Mouse (Mus musculus): ENCODE results near the gene Icos.

The Icos gene

DNA sequence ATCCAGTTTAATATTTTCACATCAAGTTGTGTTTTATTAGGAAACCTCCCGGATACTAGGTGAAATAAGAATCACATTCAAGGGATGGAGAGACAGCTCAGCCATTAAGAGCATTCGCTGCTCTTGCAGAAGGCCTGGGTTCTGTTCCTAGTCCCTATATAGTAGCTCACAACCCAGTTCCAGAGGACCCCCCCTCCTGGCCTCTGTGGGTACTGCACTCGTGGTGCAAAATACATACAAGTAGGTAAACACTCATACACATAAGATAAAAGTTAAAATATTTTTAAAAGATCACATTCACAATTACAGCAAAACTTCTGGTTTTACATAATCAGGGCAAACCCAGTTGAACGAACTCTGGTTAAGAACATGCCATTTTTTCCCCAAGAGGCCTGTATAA is 15.6 kb upstream of the Icos start:
- DNase-seq (ENCODE audit: low spot score): no peak

DNA sequence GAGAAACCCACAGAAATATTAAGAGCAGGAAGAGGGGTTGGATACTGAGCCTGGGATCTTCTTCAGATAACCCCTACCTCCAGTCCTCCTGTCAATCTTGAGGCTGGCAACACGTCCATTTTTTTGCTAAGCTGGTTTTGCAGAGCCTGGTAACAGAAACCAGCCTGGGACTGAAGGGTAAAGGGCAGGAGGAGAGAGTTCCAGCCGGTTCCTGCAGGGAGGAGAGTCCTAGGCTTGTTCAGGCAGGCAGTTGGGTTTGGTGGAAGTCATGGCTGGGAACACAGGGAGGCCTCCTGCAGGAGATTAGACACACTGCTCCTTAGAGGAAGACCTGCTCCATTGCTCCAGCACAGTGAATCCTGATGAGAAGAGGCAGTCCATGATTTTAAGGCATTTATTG is 10.2 kb upstream of the Icos start:
- DNase-seq (ENCODE audit: low spot score): no peak

DNA sequence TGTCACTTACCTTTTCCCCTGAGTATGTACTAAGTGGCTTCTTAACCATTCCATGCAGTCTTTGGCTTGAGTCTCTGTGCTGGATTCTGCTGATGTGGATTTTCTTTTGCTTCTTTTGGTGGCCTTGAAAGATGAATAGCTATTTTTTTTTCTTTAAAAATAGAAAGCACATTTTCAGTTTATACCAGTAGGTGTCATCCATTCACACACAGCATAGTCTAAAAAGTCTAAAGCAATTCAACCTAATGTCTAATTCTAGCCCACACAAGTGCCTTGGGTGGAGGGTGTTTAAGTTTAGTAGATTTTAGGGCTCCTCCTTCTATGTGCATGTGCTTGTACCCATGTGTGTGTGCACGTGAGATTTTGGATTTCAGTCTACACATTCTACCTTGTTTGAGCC is 6.9 kb upstream of the Icos start:
- no peak for DNase-seq (ENCODE audit: low spot score)

DNA sequence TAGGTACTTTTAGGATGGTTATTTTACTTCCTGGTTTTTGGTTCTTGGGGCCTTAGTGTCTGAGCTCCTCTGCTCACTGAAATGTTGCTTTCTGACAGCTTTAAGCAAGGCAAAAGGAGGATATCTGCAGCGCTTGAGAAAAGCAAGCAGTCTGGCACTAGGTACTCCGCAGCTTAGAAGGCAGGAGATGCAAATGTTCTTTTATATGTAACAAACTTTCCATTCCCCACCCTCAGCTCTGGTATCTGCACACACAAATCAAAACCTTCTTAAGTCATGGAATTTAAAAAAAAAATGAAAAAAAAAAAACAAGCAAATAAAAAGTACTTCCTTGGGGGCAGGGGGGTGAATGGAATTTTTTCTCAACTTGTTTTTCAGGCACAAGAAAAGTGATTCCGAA is 3.5 kb upstream of the Icos start:
- DNase-seq (ENCODE audit: low spot score): no peak

DNA sequence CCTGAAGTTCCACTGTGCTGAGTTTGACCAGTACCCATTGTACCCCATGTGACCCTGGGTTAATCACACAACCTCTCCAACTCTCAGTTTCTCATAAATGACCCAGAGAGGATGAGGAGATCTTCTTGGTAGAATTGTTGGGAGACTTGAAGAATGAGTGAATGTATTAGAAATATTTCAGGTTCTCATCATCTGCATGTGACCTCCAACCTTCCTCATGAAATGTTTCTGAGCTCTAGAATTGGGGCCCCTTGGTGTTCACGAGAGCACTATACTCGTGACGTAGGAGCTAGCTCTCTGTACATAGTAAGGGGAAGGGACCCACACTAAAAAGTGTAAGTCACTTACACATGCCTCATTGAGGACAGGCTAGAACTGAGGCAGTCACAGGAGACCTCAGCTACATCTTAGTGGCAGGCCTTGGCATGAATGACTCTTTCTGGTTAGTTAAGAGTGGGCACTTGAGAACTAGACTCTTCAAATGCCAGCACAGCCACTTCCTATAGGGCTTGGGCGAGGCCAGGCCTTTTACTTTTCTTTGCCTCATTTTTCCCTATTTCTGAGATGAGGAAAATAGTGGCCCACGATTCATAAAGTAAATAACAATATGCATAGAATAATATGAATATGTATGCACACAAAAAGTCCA is 2.0 kb upstream of the Icos start:
- DNase-seq (ENCODE audit: low spot score): no peak

DNA sequence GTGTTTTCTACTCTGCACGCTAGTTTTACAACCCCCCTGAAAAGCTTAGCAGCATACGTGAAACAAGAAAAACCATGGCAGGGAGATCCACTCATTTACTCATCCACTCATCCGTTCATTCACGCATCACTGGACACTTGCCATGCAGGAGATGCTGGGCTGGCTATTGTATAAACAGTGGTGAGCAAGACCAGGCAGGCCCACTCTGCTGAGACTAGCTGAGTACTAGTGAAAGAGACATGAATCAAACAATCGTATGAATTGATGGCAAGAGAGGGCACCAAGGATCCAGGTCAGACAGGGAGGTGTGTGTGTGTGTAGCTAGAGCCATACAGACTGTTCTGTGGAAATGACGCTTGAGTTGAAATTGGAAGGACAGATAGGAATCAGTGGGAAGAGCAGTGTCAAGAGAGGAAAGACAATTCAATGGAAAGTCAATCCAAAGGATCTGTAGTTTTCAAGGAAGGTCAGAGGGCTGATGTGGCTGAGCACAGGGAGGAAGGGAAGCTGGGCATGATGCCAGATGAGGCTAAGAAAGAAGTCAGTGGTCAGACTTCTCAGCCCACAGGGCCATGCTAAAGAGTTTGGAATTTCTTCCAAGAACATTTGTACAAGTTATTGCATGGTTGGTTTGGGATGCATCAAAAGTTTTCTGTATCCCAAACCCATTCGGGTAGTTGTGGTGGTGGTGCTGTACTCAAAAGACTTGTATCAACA is 1.6 kb downstream of the Icos start:
- no peak for DNase-seq (ENCODE audit: low spot score)

DNA sequence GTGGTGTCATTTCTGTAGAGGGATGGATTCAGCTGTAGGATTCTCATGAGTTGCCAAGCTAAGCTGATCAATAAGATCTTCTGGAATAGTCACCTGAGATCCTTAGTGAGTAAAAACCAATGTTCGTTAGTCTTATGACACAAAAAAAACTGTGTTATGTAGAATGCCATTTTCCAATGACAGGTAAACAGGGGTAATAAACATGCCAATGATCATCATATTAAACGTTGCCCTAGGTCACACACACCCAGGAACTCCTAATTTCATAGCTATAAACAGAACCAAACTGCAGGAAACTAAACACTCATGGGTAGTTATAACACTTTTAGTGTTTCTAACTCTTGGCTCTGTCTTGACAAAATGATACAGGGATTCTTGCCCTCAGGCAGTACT is 2.1 kb downstream of the Icos start:
- no peak for DNase-seq (ENCODE audit: low spot score)

DNA sequence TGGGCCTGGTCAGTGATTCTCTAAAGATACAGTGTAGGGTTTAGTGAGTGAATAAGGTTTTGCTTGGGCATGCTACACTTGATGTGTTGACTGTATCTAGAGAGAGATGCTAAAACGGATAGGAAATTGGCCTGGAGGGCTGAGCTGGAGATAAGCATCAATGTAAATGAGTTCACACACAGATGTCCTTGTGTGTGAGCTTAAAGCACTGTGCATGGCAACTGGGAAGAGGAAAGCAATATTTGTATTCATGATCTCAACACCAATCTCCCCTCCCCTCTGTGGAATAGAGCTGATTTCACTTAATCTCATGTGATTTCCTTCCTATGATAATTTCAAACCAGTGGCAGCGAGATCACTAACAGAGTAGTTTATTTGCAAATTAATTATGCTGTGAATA is 7.3 kb downstream of the Icos start:
- no peak for DNase-seq (ENCODE audit: low spot score)

DNA sequence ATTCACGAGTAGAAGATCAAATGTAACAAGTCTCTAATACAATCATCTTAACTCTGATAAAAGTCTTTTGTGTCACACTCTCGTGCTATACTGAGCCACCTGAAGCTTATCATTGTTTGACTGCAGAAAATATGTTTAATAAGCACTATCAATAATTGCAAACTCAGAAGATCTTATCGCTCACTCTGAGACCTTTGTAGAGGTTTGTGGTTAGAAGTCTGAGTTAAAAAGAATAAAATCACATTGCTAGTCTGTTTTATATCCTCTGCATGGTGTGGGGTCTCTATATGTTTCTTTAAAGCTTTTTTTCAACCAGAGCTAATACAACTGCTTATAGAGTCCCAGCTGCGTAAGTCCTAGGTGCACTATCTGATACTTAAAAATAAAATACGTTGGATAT is 8.4 kb downstream of the Icos start:
- no peak for DNase-seq (ENCODE audit: low spot score)

DNA sequence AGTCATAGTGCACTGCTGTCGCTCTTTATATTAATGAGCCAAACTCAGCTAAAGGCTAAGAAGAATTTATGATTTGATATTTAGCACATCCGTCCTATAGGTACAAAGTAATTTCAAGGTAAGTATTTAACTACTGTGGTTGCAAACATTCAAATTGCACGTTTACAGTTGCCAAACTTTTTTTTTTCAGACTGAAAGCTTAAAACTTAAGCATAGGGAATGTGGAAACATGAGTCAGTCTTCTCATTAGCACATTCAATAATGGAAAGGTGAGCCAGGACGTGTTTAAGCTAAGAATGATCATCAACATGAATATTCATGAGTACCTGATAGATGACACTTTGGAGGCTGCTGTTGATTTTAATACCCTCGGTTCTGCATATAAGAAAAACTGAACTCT is 11.4 kb downstream of the Icos start:
- DNase-seq (ENCODE audit: low spot score): no peak

DNA sequence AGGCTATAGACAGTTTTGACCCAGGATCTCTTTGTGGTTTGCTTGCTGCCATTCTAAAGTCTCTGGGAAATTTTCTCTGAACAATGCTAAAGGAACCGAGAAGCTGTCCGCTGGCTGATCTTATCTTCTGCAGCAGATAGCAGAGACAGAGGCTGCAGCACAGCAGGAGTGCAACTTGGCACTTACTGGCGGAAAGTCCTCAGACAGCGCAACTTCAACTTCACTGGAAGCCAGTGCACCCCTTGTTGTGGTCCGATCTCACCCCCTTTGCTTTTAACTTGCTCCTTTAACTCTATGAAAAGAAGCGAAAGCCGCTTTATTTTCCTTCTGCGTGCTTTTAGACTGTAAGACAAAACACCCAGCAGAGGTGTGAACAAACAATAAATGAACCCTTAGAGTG is 12.6 kb downstream of the Icos start:
- no peak for DNase-seq (ENCODE audit: low spot score)

DNA sequence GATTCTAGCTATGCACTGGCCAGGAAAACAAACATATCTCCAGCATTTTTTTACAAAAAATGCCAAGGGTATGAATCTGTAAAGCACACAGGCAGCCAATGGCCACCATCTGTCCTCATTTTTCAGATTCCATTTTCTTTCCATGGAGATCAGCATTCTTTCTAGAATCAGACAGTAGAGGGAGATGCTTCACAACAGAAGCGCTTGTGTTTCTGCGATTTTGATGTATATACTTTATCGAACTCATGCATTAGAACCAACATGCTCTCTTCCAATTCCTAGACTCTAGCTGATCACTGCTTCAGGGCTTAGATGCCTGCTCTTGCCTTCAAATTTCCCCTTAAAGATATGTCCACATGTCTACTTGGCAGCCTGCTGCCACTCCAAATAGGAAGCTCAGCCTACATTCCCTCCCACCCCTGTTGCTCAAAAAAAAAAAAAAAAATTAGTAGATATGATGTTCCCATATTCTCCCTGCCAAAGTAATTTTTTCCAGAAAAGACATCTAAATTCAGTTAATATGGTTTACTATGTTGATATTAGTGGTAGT is 20.4 kb downstream of the Icos start:
- no peak for DNase-seq (ENCODE audit: low spot score)

DNA sequence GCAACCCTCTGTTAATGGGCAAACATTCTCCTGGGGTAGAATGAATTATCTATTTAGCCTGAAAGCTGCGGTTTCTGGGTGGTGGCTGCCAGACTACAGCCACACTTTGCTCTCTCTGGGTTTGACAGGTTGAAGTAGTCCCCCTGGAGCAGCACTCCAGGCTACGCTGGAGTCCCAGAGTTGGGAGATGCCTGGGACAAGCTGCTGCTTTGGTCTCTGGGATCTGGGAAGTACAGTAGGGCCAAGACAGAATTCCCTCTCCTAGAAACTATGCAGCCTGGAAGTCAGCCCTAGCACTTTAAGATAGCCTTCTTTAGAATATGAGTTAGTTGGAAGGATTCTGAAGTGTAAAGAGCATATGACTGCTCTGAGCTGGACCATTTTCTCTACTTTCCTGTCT is 21.0 kb downstream of the Icos start:
- no peak for DNase-seq (ENCODE audit: low spot score)

DNA sequence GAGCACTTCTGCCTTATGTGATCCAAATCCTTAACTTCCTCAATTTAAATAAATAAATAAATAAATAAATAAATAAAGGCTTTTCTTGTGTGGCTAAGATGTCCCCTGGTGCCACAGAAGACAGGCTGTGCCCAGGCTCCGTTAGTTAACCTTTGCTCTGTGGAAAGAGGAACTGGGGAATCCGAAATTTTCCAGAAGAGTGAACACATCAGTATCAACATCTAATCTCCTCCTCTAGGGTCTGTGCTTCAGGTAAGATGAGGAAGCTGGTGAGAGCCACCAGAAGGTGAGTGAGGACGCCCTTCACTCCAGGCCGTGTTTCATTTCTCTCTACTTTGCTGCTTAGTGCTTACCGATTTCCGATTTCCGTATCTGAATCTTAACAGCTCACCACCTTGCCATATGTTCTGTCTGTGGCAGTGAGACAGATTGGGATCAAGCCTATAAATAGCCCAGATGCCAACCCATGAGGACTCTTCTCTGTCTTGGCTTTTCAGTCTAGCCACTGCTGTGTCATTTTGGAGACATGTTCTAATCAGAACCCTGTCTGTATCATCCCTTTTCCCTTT is 24.1 kb downstream of the Icos start:
- DNase-seq (ENCODE audit: low spot score): no peak

DNA sequence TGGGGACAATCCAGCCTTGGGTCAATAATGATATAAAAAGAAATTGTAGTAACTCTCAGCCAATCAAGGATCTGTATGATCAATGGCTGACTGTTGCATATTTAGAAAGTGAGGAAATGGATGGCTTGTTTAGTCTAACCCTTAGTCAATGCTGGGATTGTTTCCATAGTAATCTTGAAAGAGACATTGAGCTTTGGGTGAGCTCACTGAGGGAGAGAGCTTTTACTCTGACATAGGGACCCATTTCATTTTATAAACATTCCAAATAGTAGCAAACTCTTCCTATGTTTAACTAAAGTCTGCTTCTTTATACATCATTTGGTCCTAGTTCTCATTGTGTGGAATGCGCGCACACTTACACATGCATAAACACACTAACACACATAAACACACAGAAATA is 28.5 kb downstream of the Icos start:
- DNase-seq (ENCODE audit: low spot score): no peak

DNA sequence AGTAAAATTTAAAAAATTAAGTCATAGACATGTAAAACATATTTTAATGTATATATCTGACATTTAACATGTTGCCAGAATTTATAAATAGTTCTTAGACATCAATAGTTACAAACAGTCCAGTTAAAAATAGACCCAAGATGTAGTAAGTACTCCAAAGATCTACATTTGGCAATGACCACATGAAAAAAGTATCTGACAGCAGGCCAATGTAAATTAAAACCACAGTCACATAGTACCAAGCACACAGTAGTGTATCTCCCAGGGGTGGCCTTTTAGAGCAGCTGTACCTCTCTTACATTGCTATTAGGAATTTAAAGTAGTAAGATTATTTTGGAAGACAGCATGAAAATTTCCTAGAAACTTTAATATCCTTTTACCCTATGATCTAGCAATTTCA is 29.8 kb downstream of the Icos start:
- no peak for DNase-seq (ENCODE audit: low spot score)

DNA sequence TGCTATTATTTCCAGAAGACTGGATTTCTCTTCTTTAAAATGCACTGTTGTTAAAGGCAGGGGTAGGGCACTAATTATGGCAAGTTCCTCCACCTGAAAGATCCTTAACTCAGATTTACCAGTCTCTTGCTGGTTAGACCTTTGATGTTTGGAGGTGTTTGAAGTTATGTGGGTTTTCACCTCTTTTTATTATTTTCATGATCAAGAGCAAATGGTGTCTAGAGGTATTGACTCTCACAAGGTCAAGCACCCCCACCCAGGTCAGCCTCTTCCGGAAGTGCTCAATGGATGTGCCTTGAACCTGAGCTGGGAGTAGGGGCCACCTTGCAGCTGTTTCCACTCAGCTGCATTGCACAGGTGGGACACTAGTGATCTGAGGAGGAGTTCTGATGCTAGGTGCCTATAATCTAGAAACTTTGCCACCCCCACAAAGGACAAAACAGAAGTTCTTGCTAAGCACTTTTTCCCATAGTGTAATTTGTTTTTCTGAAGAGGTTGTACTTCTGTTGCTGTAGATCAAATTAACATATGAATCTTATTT is 38.9 kb downstream of the Icos start:
- no peak for DNase-seq (ENCODE audit: low spot score)

DNA sequence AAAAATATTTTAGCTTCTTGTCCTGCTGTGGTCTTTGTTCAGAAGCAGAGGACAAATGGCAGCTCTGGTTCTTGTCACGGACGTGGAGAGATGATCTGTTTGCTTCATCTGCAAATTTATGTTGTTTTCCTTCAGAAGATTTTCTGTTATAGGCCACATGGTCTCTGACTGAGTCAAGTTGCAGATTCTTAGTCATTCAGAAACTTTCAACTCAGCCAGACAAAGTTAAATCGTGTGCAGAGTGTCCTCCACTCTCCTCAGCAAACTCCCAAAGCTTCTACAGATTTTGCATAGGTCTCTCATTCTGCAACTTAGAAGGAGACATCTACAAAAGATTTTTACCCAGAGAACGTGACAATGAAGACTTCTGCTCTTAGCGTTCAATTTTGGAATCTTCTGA is 49.0 kb downstream of the Icos start:
- DNase-seq (ENCODE audit: low spot score): no peak

DNA sequence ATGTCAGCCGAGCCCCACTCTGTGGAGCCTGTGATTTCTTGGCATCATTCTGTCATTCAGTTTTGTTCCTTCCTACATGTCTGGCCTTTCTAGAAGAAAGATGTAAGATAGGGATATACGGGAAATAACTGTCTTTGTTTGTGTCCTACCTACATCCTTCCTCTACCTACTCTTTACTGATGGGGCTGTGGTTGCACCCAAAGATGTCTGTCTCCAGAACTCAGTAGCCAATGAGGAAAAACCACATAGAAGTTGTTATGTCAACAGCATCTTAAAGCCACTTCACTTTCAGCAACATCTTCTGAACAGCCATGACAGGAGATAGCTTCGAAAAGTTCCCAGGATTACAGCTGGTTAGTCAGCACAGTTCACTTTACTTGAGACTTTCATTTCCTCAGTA is 49.8 kb downstream of the Icos start:
- DNase-seq (ENCODE audit: low spot score): no peak

DNA sequence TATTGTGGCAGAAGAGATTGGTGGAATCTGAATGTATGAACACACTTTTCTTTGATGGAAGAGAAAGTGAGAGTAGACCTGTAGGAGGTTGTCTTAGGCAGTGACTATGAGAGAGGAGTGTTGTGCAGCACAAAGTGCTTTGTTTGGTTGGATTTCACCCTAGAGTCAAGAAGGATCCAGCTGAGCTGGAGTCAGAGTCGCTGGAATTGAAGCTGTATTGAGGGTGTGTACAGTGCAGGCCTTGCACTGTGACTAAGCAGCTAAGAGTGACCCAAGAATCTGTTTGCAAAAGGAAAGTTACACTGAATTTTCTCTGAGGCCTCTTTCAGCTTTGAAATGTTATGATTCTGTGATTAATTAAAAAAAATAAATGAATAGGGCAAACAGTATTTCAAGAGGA is 52.2 kb downstream of the Icos start:
- no peak for DNase-seq (ENCODE audit: low spot score)

DNA sequence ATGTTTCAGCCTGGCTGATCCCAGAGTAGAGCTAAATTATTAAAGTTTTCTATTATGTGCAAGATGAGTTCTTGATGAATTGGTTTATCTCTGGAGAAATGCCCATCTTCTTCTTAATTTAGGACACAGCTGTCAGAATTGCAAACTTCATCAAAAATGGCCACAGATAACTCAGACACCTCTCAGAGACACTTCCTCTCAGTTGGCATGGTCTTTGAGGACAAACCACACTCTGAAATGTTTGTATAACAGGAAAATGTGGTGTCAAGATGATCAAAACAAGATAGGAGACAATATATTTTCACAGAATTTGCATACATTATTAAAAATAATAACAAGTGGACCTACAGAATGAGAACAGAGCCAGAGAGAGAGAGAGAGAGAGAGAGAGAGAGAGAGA is 52.8 kb downstream of the Icos start:
- no peak for DNase-seq (ENCODE audit: low spot score)

DNA sequence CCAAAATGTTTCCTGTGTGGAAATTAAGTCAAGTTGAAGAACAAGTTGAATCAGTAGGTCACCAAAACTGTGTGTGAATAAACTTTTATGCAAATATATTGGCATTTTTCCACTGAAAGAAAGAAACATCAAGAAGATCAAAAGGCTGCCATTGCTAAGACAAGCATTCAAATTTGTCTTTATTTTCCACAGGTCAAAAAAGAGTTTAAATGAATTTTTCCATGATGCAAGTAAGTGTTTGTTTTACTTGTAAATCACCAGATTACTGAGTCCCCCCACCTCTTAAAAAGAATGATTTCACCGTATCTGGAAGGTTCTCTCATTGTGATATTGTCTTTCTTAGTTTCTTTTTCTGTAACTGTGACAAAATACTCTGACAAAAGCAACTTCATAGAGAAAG is 57.5 kb downstream of the Icos start:
- no peak for DNase-seq (ENCODE audit: low spot score)

DNA sequence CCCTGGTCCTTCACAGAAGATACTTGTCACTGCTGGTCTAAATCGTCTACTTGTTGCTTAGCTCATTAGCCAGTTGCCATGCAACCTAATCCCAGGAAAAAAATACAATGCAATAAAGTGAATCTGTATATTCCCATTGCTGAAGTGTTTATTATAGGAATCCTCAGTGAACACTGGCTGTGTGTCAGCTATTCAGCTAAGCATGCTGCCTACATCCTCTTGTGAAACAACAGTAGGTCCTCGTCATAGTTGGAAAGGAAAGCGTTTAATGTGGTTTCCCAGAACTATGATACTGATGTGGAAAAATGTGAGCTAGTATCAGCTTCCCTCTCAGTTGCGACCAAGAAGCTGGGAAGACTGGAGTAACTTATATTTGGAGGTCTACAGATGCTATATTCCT is 60.5 kb downstream of the Icos start:
- no peak for DNase-seq (ENCODE audit: low spot score)

All from layer of hippocampus, adult 11-12 months (tissue).